Mouse (Mus musculus) cerebellum, adult 2 months (tissue): ENCODE data around the gene Fer. TPM values are rescaled to one million over a fixed set of nuclear protein-coding genes. Genes with fewer than 3 reads are reported as not detected.

Experiments used
- DNase-seq, 2 experiments: peaks; one replicate each; pipeline ENCODE4 v3.0.0; 2021
- H3K27ac ChIP-seq: fragments of 200-500 bp; 2 replicates; pipeline ENCODE4 v1.5.1; 2012; ENCODE audit warnings: low read length, control low read depth, inconsistent platforms; ENCODE audit not compliant: insufficient read depth
- H3K27me3 ChIP-seq: fragments of 200-500 bp; 2 replicates; pipeline ENCODE4 v1.6.1; 2012; ENCODE audit warnings: inconsistent platforms, mild to moderate bottlenecking, low read length, moderate library complexity; ENCODE audit not compliant: control insufficient read depth, insufficient read depth
- H3K4me1 ChIP-seq: fragments of 200-500 bp; 2 replicates; pipeline ENCODE4 v1.6.1; 2011; ENCODE audit warnings: low read length; ENCODE audit not compliant: control insufficient read depth, insufficient read depth
- H3K4me3 ChIP-seq: fragments of 200-500 bp; replicated peaks from 2 replicates; pipeline ENCODE3; 2011; ENCODE audit warnings: mild to moderate bottlenecking, low read depth, low read length, control low read depth; ENCODE audit not compliant: insufficient read depth
- CTCF ChIP-seq: fragments of 200-500 bp; IDR thresholded peaks from 2 replicates; pipeline ENCODE4 v1.5.1; 2011; ENCODE audit warnings: low read depth, mild to moderate bottlenecking, control low read depth, low read length, moderate library complexity, borderline replicate concordance; ENCODE audit not compliant: insufficient read depth
- POLR2A ChIP-seq: fragments of 200-500 bp; IDR thresholded peaks from 2 replicates; pipeline ENCODE4 v1.6.1; 2011; ENCODE audit warnings: low read length, control low read depth, borderline replicate concordance; ENCODE audit not compliant: insufficient read depth
- WGBS: fragments of 180-500 bp; shearing (Covaris S2); methylation state at CpG from one replicate; pipeline ENCODE4 v1.1.7; 2018; 5-methylcytosine and 5-hydroxymethylcytosine counted together
- polyA plus RNA-seq: library from polyadenylated mRNA; depleted of rRNA; stranded (reverse); fragments of >200 nt; gene quantifications from 2 replicates; pipeline ENCODE4 v1.2.3, GENCODE M21; 2012

Gene Fer
- polyA plus RNA-seq, 1 experiment: 8.8 TPM

DNA sequence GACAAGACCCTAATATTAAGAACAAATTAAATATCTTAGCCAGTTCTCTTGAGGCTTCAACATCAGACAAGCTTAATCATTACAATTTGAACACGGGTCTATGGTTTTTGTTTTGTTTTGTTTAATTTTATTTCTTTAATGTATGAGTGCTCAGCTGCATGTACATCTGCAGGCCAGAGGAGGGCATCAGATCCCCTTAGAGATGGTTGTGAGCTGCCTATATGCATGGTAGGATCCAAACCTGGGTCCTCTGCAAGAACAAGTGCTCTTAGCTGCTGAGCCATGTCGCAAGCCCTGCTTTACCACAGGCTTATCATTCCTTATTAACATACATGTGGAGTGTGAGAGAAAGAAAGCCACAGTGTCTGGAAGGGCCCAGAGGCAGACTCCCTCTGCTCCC, 163.6 kb downstream of the Fer start:
- Histone ChIP-seq H3K4me3 (no peak overlapping the region), H3K4me1 (no peaks in the 10 kb centered on the region), H3K27ac (no peak overlapping the region), H3K27me3 (no peaks in the 10 kb centered on the region)
- DNase-seq: no peak
- TF ChIP-seq POLR2A (no peak), CTCF (peak; percentile 53)
- WGBS: 80% methylated on average over 2 of the region's 2 CpGs

GRCm38 (mm10) chr17:64041771-64042170, 178.9 kb downstream of the Fer start:
- DNase-seq: no peak
- H3K27ac ChIP-seq: no peak overlapping the region
- H3K4me1 ChIP-seq: peaks cover 15% of the 10 kb centered on the region
- no peak overlapping the region for H3K4me3 ChIP-seq
- no peak for TF ChIP-seq POLR2A
- H3K27me3 ChIP-seq: no peaks in the 10 kb centered on the region

DNA sequence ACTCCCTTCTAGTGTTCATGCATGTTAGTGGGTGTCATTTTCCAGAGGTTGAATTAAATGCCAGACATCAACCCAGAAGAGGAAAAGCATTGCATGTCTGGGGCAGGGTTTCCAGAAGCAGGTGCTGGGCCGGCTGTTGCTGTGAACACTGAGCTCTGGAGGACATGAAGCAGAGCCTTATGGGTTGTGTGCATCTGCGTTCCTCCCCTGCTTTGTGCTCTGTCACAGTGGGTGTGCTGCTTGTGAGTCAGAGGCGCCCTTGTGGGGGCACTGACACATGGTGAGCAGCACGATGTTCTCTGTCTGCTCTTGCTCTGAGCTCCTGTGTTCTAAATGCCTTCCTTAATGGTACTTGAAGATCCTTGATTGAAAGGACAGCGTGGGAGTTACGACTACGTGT, 182.5 kb downstream of the Fer start:
- WGBS: 53% methylated on average over 7 of the region's 7 CpGs
- H3K4me3 ChIP-seq: no peak overlapping the region
- peaks cover 15% of the 10 kb centered on the region for H3K4me1 ChIP-seq
- DNase-seq: peak; percentile 29 to 44
- no peaks in the 10 kb centered on the region for H3K27me3 ChIP-seq
- TF ChIP-seq CTCF (no peak), POLR2A (no peak)
- no peak overlapping the region for H3K27ac ChIP-seq

DNA sequence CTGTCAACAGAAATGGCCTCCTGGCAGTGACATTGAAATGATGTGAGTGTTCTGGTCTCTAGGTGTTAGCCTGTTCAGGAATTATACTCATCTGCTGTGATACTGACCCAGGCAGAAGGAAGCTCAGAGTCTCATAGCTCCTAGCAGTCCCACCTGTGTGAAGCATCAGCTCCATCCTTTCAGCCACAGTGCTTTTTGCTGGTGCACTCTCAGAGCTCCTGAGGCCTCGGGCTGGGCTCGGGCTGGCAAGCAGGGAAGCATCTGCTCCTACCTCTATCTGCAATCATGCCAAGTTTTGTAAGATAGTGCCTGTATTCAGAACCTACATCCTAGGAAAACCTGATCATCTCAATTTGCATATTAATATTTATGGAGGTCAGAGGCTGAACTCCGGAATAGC, 183.7 kb downstream of the Fer start:
- no peak for TF ChIP-seq POLR2A
- no peak for TF ChIP-seq CTCF
- peaks cover 18% of the 10 kb centered on the region for H3K4me1 ChIP-seq
- no peak overlapping the region for H3K4me3 ChIP-seq
- WGBS: 31% methylated on average over 3 of the region's 3 CpGs
- no peaks in the 10 kb centered on the region for H3K27me3 ChIP-seq
- DNase-seq: peak; percentile 28 to 48
- no peak overlapping the region for H3K27ac ChIP-seq

DNA sequence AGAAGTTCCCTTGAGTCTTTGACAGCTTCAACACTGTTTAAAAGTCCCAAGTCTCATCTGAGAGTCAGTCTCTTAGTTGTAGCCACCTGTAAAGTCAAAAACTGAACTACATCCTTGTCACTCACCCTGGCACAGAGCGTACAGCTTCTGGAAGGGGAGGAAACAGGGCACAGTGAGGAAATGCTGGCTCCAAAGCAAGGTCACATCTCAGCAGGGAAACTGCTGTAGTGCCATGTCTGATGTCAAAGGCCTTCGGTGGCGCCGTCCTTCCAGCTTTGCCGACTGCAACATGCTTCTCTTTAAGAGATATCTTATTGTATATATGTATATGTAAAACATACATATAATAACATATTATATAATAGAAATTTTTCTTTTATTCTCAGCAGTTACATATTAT, 188.0 kb downstream of the Fer start:
- 13% methylated on average over 5 of the region's 5 CpGs for WGBS

DNA sequence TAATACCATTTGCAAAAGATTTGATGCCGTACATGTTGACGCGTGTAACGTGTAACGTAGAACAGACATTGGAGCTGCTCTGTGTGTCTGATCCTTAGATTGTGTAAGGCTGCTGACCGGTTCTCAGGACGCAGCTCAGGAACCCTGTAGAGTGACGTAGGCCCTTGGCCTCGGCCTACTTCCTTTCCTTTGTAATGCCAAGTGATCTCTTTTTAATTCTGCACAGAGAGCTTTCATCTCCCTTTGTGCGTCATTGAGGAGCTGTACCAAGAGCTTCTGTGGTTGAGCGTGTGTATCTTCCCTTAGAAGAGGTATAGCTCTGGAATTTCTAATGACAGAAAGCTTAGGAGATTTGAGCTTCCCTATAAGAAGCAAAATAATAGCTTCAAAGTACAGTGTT, 190.8 kb downstream of the Fer start:
- 82% methylated on average over 11 of the region's 11 CpGs for WGBS
- no peak for DNase-seq
- TF ChIP-seq CTCF (no peak), POLR2A (no peak)
- H3K4me3 ChIP-seq: no peak overlapping the region
- no peaks in the 10 kb centered on the region for H3K27me3 ChIP-seq
- no peak overlapping the region for H3K27ac ChIP-seq
- H3K4me1 ChIP-seq: peaks cover 3% of the 10 kb centered on the region; the same call in 1 of the 2 replicates

More for the DNA sequence above, 188.0 kb downstream of the Fer start:
- H3K27ac ChIP-seq: no peak overlapping the region
- H3K4me1 ChIP-seq: peaks cover 12% of the 10 kb centered on the region
- DNase-seq: peak; percentile 38 to 58
- TF ChIP-seq CTCF (no peak), POLR2A (no peak)
- no peak overlapping the region for H3K4me3 ChIP-seq
- no peaks in the 10 kb centered on the region for H3K27me3 ChIP-seq

GRCm38 (mm10) chr17:64060529-64060928, 197.7 kb downstream of the Fer start:
- TF ChIP-seq CTCF (no peak), POLR2A (no peak)
- H3K4me3 ChIP-seq: no peak overlapping the region
- no peaks in the 10 kb centered on the region; the same call in 1 of the 2 replicates for H3K4me1 ChIP-seq
- no peaks in the 10 kb centered on the region for H3K27me3 ChIP-seq
- H3K27ac ChIP-seq: no peak overlapping the region
- peak in 1 of 2 experiments; percentile 25 for DNase-seq

DNA sequence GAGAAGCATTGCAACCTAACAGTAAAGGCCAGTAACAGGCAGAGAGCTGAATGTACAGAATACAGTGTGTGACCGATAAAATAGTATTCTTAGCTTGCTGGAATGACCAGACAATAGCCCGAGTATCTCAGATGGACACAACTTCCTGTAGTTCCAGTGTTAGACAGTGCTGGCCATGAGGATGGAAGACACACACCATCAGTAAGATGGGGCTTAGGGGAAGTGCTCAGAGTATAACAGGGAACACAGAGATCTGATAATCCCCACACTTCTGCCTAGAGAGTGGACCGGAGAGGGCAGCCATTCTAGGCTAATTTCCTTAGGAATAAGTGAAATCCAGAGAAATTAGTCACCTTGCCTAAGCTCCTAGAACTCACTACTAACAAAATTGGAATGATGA, 202.4 kb downstream of the Fer start:
- H3K4me3 ChIP-seq: no peak overlapping the region
- TF ChIP-seq CTCF (no peak), POLR2A (no peak)
- no peak for DNase-seq
- no peaks in the 10 kb centered on the region for H3K27me3 ChIP-seq
- 89% methylated on average over 3 of the region's 3 CpGs for WGBS
- no peaks in the 10 kb centered on the region; the same call in 1 of the 2 replicates for H3K4me1 ChIP-seq
- H3K27ac ChIP-seq: no peak overlapping the region

GRCm38 (mm10) chr17:64077392-64077791, 214.5 kb downstream of the Fer start:
- 69% methylated on average over 7 of the region's 7 CpGs for WGBS
- H3K4me3 ChIP-seq: no peak overlapping the region
- no peak overlapping the region for H3K27ac ChIP-seq
- H3K27me3 ChIP-seq: no peaks in the 10 kb centered on the region
- TF ChIP-seq CTCF: no peak
- TF ChIP-seq POLR2A: no peak
- H3K4me1 ChIP-seq: no peaks in the 10 kb centered on the region
- peak in 1 of 2 experiments; percentile 10 for DNase-seq
